Comparison of ENCODE assay signal across 13 mouse cellular contexts in genomic region chr11:109991270-109991669, GRCm38 (mm10). TPM values are rescaled to one million over a fixed set of nuclear protein-coding genes. Genes with fewer than 3 reads are reported as not detected.
DNase-seq lines count a peak whose midpoint lies in the region.
"Had no signal": no experiment of that assay in that cellular context is flagged by ENCODE, and none has a peak within 500 bp of the region (broad histone marks: within the 10 kb centered on the region; RNA-seq: fewer than 3 reads in every experiment).

No protein-coding gene starts in this region.

- DNase-seq in adrenal gland, postnatal 14 days: peak; percentile 12
- no peak for DNase-seq in adrenal gland, adult 18-20 months (ENCODE audit: low spot score in 2 of 2)
- peak; percentile 13 for DNase-seq in 3134 (ENCODE audit: extremely low read depth, insufficient read length, low spot score)
- peak; percentile 32 for DNase-seq in Muller cell, postnatal 12 days (ENCODE audit: inconsistent ontology term)
- peak; percentile 30 for DNase-seq in fibroblast of lung, adult 2 months (ENCODE audit: low read depth)
- no peak for DNase-seq in thymus, postnatal 14 days
- no peak for DNase-seq in kidney, adult 9 months
- DNase-seq in thymus, postnatal 36 days: no peak
- DNase-seq: B cell, adult 2 months; cerebellum, adult 11 months; cerebellum, postnatal 14 days; lung, postnatal 36 days; thymus, adult 18-20 months had no signal

RNA-seq across cellular contexts. Expression of gene Abca8b, which starts 4.4 kb away (rescaled TPM):
- 6.8 and 10.5 TPM in 2 replicates for total RNA-seq in adrenal gland, postnatal 14 days (2021)
- 10 to 100 TPM in 1 of 2 experiments, 1 to 10 TPM in 1; 7.2 to 11.8 TPM for total RNA-seq in adrenal gland, adult 18-20 months (2021)

Comparison
In these comparisons a context has a peak if more than half of its experiments do, and no peak if none do; other contexts are left out.
1. DNase-seq: peak in adrenal gland, postnatal 14 days (single experiment), 3134 (single experiment), Muller cell, postnatal 12 days (single experiment) and fibroblast of lung, adult 2 months (single experiment); none in adrenal gland, adult 18-20 months (0 of 2), thymus, postnatal 14 days (single experiment), kidney, adult 9 months (single experiment) and thymus, postnatal 36 days (0 of 2).